Mouse (Mus musculus) testis, postnatal 10 days (tissue): ENCODE data around the gene Ptpru.

ENCODE experiments used
- DNase-seq: peaks from one replicate; pipeline ENCODE4 v3.0.0; 2021; ENCODE audit warnings: low spot score

Ptpru gene

DNA sequence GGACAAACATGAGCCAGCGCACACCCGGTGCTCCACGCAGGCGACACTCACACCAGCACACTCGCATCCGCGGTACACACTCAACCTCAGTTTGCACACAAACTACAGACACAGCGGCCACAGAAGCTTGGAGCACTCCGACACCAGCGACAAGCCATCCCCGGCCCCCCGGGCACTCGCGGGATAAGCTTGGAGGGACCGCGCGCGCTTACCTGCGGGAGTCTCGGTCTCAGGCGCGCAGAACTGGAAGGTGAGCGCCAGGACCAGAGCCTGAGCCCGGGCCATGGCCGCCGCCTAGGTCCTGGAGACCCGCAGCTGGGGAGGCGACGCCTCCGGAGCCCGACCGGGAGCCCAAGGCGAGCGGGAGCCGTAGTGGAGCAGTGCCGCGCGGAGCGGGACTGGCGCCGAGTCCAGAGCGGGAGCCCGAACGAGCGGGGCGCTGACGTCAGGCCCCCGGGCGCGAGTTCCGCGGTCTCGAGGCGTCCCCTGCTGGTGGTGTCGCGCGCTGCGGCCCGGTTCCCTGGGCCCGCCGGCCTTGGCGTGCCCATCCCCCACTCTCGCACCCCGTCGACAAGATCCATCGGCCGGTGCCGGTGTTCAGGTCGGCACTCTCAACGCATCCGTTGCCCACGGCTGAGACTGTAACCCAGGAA, at the start of gene Ptpru:
TSS of gene Ptpru (minus strand) at position 417 of the 653 bp plus-strand sequence.
- peak; percentile 97 for DNase-seq

DNA sequence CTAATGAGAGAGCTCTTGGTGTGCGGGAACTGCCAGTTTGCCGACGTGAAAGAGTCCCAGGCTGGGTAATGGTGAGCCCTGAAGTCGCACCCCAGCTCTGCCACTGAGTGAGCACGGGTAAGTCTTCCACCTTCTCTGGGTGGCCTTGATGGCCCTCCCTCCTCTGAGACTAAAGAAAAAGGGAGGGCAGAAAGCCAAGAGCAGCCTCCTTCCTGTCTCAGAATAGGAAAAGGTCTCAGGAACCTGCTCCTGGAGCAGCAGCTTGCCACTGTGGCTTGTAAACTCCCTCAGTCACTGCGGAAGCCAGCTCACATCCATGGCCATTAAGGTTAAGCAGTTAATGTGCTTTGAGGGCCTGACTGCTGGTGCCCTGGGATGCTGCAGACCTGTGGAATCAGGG, 47.3 kb upstream of the Ptpru start:
- no peak for DNase-seq

DNA sequence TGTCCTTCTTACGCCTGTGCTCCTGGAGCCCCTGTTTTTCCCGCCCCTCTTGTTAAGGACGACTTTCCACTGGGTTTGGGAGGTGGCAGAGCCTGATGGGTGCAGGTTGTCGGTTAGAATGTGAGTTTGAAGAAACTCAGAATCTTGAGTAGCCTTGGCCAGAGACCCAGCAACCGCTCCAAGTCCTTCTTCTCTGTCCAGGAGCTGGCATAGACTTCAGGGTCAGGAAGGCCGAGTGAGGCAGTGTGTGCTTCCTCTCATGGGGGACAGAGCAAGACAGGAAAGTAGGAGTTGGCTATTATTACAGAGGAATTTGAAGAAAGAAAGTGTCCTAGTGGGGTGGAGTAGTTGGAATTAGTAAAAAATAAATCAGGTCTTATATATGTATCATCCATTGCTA, 45.5 kb upstream of the Ptpru start:
- no peak for DNase-seq

DNA sequence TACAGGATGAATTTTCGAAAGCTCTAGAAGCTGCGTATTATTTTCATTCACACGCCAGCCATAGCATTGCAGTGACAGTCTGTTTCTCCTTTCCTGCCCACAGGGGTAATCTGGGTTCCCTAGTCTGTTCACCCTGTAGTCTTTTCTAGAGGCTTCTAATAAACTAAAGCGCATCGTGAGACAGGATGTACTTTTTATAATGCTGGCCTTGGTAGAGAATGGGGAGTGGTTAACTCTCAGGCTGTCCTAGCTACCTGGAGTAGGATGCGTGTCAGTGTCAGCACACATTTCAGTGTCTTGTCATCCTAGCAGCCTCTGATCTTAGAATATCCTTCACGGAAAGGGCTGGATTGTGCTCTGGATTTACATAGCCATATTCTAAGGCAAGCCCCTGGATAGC, 43.2 kb upstream of the Ptpru start:
- no peak for DNase-seq

DNA sequence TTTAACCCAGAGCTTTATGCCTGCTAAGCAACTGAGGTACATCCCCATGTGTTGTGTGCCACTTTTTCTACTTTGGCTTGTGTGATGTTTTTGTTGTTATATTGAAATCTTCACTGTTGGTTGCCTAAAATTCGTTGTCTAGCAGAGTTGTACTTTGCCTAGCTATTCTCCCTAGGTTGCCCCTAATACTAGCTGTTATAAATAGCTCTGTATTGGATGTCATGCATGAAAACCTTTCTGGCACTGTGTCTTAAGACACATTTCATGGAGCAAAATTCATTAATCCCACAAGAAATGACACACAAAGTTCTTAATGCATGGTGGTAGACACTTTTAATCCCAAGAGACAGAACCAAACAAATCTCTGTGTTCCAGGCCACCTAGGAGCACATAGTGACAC, 41.6 kb upstream of the Ptpru start:
- DNase-seq = no peak

DNA sequence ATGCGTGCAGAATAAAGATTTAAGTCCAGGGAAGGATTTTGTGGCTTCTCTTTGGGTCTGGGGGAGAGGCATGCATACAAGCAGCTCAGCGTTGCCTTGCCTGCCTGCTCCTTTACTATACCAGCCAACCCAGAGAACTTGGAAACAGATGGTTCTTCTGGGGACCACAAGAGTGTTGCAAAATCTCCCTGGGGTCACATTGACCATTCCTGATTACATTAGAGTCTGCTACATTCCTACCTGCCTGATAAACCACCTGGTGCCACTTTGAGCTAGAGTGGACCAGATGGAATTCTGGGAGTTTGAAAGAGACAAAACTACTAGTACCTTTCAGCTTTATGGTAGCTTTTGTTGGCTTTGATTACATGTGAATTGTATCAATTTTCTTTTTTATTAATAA, 38.7 kb upstream of the Ptpru start:
- no peak for DNase-seq

DNA sequence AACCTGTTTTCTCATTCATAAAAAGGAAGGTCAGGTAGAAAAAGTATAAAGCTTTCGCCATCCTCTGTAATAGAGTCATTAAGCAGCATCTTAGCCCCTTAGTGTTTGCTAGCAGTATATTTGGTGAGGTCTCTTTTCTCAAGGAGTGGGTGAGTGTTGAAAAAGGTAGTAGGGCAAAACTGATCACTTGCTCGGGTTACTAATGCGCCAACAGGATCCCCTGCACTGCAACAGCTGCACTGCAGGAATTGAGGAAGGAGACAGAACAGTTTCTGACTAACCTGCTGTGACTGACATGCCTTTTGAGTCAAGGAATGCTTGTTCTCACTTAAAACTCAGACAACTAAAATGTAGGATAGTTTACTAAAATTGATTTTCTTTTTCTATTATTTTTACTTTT, 37.2 kb upstream of the Ptpru start:
- DNase-seq = no peak

DNA sequence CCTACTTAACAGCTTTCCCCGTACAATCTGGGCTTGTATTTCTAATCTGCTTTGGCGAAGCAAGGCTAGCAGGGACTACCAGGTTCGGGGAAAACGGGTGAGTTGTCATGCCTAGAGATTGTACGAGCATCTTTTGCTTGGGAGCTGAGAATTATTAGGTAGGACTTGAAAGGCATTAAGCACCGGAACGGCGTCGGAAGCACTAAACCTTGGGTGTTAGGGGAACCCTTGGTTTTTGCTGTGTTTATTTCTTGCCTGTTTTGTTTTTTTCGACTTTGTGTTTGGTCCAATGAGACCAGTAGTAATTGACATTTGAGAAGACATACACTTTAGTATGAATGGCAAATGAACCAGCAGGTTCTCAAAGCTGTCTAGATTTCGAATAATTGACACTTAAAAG, 36.5 kb upstream of the Ptpru start:
- DNase-seq = no peak

DNA sequence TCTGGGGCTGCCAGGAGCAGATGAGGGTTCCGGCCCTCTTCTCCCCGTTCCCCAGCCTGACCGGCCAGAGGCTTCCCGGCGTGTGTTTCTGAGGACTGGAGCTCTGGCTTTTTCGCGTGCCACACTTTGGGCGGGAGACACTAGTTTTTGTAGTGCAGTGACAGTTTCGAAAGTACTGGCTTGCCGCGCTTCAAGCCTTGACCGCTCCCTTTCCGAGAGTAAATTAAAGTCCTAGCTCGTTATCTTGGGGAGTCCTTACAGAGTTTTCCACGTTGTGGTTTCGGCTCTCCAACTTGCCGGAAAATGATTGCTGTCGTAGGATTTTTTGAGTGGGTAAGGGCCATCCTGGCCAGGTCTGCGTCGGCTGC, 36.1 kb upstream of the Ptpru start:
- DNase-seq = no peak

DNA sequence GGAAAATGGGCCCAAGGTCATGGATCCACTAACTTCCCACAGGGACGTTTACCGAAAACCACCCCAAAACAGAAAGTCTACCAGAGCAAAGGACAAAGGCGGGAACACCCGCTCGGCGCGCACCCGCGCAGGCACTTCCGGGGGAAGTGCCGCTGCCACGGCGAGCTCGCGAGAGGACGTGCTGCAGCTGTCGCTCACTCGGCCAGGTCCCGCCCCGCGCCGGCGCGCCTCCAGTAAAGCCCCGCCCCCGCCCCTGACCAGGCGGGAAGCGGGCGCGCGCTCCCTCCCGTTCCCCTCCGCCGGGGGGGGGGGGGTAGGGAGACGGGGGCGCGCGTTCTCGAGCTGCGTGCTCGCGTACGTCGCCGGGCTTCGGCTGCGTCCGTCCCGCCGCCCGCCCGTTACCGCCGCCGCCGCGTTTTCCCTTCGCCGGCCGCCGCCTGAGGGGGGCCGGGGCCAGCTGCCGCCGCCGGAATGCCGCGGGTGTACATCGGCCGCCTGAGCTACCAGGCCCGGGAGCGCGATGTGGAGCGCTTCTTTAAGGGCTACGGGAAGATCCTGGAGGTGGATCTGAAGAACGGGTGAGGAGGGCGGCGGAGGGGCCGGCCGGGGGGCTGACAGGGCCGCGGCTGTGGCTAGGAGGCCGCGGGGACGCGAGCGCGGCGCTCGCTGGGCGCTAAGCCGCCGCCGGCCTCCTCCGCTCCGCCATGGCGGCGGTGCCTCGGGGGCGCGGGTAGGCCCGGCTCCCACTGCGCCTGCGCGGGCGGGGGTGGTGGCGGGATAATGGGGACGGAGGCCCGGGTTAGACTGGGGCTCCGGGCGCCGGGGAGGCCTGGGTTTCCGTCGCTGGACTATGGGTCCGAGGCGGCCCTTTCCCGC, 35.4 kb upstream of the Ptpru start, which contains the start of gene Srsf4:
TSS of gene Srsf4 (plus strand) at position 325 of the 876 bp plus-strand sequence.
- DNase-seq = peak; percentile 95

DNA sequence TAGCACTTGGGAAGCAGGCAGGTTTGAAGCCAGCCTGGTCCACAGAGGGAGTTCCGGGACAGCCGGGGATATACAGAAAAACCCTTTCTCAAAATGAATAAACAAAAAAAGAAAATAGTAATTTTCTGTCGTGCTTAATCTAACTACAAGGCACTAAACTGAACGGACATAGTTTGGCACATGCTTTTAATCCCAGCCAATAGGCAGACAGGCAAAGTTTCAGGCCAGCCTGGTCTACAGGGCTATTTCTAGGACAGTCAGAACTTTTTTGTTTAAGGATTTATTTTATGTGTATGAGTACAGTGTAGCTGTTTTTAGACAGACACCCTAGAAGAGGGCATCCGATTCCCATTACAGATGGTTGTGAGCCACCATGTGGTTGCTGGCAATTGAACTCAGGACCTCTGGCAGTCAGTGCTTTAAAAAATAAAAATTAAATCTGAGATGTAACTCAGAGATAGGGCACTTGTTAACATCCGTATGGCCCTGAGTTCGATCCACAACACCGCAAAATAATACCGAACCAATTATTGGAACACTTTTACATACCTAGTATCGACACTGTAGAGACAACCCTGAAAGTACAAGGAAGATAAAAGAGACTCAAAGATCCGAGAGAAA, 34.7 kb upstream of the Ptpru start:
- DNase-seq = no peak

DNA sequence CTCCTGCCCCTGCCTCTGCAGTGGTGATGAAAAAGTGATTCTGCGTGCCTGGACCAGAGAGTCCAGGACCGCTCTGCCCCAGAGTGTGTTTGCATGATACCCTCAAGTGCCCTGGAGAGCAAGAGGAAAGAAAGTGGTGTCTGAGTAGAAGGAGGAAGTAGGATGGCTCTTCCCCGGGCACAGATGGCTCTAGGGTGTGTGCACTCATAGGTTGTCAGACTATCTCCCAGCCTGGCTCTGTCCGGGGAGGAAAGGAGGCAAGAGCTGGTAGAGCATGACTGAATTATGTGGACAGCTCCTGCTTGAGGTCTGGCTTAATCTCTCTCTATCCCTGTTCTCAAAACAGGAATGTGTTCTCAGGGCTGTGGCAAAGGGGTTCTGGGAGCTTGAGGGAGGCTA, 23.3 kb upstream of the Ptpru start:
- DNase-seq = no peak

DNA sequence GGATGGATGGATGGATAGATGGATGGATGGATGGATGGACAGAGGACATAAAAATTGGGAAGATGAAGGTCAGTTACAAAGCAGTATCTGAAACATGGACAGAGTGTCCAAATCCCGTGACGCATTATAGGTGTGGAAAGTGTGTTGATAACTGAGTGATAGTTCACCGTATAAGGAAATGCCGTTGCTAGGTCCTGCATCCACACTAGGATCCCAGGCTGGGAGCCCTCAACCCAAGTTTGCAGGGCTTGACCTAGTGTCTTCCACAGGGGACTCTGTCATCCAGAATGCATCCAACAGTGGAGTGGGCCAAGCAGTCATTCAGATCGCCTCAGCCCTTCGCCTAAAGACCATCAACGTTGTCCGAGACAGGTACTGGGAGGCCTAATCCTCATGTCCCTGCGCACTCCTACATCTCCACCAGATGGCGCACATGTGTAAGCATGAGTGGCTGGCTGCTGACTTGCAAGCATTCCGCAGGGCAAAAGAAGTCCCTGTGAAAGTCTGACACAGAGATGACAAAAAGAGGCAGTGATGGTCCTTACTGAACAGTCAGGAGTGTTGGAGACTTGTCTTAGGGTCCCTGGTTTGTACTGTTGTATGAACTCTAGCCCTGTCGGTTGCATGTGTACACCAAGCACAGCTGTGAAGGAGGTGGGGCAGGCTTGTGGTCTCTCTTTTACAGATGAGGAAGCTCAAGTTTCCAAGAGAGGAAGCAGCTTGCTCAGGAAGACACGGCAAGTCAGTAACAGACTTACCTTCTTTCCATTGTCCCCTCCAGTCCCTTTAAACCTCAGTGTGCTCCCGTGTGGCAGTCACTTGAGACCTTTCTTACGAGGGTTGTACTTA, 22.6 kb upstream of the Ptpru start:
- DNase-seq = peak; percentile 88

DNA sequence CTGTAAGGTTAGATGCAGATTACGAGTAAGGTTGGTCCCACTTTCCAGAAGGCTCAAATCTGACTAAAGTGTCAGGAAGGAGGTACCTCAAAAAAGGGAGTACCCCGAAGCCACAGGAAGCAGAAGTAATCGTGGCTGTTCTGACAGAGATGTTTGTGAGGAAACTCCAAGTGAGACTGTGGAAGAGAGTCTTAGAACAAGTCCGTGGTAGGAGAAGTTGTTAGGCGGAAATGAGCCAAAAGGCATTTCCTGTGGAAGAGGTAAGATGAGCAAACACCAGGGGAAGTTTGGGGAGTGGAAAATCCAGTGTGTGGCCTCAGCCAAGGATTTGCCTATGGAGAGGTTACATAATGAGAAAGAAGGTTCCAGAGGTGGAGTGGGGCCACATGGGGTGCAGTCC, 16.9 kb upstream of the Ptpru start:
- DNase-seq = no peak

DNA sequence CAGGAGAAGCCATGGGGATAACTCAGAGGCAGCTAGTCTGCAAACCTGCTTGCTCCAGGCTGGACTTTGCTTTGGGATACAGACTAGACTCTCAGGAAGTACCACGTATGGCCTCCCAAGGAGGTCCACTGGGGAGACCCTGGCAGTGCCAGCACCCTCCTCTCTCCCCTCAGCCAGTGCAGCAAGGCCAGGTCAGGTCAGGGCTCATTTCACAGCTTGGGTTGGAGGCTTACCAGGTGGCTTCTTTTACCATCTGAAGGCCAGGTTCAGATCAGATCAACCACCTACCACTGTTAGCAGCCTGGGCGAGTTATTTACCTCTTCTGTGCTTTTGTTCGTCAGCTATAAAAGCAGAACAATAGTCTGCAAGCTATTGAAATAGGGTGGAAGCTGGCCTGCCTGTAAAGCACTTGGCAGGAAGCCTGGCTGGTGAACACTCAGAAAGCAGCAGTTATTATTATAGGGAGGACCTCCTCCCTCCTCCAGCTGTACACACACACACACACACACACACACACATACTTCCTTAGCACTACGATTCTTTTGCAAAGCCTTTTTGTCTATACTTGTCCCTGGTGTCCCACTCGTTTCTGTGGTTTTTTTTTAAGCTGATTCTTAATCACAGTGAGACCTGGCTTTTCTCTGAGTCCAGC, 12.0 kb upstream of the Ptpru start:
- no peak for DNase-seq

DNA sequence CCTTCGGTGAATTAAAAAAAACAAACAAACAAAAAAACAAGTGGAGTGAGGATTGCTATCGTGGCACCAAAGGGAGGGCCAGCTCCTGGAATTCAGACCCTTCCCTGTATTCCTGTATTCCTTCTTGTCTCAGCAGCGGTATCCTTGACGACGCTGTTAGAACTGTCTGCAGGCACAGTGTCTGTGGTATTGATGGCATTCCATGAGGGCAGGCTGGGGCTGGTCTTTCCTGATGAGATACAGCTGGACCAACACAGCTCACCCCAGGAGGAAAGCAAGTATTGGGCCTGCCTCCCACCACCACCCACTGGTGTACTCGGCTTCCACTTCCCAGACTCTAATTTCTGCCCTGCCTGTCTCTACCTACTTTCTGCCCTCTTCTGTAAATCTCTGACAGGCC, 10.0 kb upstream of the Ptpru start:
- DNase-seq = no peak

DNA sequence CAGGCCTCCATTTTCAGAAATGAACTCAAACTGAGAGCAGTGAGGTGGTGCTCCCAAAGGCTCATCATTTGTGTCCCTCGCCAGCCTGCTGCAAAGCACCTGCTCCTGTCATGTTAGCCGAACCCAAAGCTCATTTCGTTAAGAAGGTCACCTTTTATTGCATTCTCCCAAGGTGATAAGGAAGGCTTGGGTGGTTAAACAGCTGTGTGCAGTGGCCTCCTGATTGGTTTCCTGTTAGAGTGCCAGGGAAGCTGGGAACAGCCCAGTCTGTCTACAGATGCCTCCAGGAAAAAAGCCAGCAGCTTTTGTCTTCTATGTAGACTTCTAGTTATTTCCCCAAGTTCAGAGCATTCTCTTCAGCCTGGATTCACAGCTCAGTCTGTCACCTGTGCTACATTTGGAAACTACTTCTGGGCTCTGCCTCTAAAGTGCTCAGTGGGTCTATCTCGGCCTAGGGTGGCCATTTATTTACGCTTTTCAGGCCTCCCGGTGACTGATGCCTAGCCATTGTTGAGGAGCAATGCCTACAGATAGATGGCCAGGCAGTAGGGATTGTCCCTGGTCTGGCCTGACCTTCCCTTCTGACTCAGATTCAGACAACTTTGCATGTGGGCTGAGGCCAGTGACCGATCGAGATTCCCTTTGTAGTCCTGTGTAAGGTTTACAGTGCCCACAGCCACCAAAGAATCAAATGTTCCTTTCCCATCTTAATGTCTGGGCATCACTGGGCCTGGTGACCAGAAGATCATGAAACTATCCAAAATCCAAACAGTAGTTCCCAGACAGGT, 8.1 kb upstream of the Ptpru start:
- no peak for DNase-seq

DNA sequence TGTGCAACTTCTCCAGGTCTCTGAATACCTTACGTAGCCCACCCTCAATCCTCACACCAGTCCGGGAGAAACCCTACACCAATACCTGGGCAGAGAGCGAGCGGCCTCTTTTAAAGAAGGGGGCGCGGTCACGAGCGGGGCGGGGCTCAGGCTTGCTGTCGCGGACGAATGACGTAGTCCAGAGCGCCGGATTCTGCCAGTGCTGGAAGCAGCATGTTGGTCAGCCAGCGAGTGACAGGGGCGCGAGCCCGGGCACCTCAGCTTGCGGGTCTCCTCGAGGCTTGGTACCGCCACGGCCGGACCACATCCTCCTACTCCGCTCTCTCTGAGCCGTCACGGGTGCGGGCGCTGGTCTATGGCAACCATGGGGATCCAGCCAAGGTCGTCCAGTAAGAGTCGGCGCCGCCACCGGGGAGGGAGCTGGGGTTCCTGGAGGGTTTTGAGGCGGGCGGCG, 5.2 kb upstream of the Ptpru start, which contains the start of gene Mecr:
TSS of gene Mecr (plus strand) at position 181 of the 454 bp plus-strand sequence.
- DNase-seq = peak; percentile 98

DNA sequence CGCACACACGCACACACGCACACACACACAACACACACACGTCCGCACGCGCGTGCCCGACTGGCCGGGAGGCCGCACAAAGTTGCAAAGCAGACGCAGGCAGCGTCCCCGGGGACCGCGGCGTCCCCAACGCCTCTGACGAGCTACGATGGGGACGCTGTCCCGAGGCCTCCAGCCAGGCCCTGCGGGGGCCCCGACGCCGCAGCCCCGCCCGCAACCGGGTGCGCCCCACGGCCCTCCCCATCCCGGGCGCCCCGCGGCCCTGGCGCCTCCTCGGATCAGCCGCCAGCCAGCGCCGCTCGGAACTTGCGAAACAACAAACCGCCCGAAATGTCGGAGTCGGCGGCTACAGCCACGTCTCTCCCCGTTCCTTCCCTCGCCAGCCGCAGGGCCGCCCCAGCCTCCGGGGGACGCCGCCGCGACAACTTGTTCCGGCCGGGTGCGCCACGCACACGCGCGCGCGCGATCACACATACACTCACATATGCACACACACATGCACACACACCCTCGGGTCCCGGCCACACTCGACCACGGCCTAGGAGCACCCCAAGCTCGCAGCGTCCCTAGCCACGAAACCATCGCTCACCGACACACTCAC, 1.1 kb downstream of the Ptpru start:
- peak; percentile 57 for DNase-seq

DNA sequence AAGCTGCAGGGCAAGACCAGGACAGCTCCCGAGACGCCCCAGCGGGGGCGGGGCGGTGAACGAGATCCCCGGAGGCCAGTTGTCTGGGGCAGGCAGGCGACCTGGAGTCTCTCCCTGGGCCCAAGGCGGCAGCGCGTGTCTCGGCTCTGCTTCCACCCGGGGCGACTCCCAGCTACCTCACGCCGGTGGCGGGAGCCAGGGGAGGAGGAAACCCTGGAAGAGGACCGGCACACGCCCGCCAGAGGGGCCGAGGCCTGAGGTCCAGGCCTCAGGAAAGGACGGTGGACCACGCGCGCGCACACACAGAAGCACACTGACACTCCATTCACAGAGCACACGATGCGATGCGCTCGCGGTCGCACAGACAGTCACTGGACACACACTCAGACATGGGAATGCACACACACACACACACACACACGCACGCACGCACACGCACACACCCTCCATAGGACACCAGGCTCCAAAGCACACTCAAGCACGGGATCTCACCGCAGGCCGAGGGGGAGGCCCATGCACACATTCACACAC, 1.7 kb downstream of the Ptpru start:
- peak; percentile 60 for DNase-seq
